Mouse (Mus musculus): Measurements from ENCODE around the gene Cend1.

DNA sequence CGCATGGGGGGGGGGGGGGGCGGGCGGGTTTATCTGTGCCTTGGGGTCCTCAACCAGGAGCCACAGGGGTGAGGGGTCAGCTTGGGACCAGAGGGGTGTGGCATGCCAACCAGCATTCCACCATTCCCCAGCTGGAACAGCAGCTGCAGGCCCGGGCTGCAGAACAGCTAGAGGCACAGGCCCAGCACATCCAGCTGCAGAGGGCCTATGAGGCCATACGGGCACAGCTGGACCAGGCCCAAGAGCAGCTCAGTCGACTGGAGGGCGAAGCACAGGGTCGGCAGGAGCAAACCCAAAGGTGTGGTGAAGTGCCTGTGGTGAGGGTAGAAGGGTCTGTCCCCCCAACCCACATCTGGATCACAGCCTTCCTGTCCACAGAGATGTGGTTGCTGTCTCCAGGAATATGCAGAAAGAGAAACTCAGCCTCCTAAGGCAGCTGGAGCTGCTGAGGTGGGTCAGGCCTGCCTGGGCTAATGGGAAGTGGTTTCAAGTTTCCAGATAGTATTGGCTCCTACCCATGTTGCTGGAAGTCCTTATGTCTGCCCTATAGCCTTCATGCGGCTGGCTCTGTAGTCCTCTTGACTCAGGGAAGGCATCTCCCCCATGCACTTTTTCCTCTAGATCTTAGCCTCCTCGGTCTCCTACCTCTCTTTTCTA, 36.2 kb upstream of the Cend1 start:
- TF ChIP-seq POLR2A (IDR thresholded peaks at IDR 0.05; ENCODE audit: low read depth, low read length) (no peak), CTCF (conservative IDR thresholded peaks at IDR 0.05; ENCODE audit: insufficient read depth, insufficient read length, low read depth, low read length) (no peak)

All from kidney, adult 2 months (tissue).